In the genomic region with DNA sequence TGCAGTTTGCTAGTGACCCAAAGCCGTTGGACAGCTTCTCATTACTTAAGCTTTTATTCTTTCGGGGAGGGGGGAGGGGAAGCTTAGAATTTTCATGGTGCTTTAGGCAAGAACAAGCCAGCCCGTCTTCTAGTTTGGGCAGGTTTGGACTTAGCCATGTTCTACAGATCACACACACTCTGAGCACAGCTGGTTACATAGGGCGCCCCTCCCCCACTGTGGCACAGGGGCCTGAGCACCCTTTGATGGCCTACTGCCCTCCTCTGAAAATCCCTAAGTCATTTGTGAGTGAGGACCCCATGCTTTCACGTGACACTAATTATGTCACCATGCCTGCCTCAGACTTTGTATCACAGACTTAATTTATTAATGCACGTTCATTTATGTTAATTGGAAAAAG, we compare ENCODE assay signal across 15 mouse cellular contexts. TPM values are rescaled to one million over a fixed set of nuclear protein-coding genes. Genes with fewer than 3 reads are reported as not detected.
"Had no signal": no experiment of that assay in that cellular context is flagged by ENCODE, and none has a peak within 500 bp of the region (broad histone marks: within the 10 kb centered on the region; RNA-seq: fewer than 3 reads in every experiment).

No protein-coding gene starts in this region.

- H3K9ac ChIP-seq: limb, embryonic 12.5 days; liver, embryonic 13.5 days; liver, postnatal 0 days; neural tube, embryonic 15.5 days; stomach, embryonic 15.5 days had no signal

- H3K4me1 ChIP-seq: liver, embryonic 13.5 days; neural tube, embryonic 15.5 days; stomach, embryonic 15.5 days had no signal

- H3K4me3 ChIP-seq: layer of hippocampus, adult 2 months; limb, embryonic 12.5 days; liver, embryonic 13.5 days; myocyte; neural tube, embryonic 15.5 days; stomach, embryonic 15.5 days had no signal

- ATAC-seq: liver, postnatal 0 days had no signal

- H3K4me2 ChIP-seq: limb, embryonic 12.5 days; liver, embryonic 13.5 days; neural tube, embryonic 15.5 days; stomach, embryonic 15.5 days had no signal

- H3K36me3 ChIP-seq: limb, embryonic 12.5 days; liver, embryonic 13.5 days; neural tube, embryonic 15.5 days; stomach, embryonic 15.5 days had no signal

- H3K9me3 ChIP-seq: limb, embryonic 12.5 days; liver, embryonic 13.5 days; neural tube, embryonic 15.5 days; stomach, embryonic 15.5 days had no signal

- H3K27me3 ChIP-seq: liver, embryonic 13.5 days had no signal

- H3K27ac ChIP-seq: layer of hippocampus, adult 2 months; limb, embryonic 12.5 days; liver, embryonic 13.5 days; neural tube, embryonic 15.5 days; stomach, embryonic 15.5 days had no signal

- DNase-seq: kidney, adult 8-10 months; liver; liver, embryonic 13.5 days; liver, postnatal 0 days; midbrain, embryonic 14.5 days; right cerebral cortex, postnatal 14 days; thymus, adult 2 months; thymus, postnatal 25 days had no signal

RNA-seq across cellular contexts. Expression of a gene that starts 35.6 kb away (rescaled TPM):
- total RNA-seq: megakaryocyte-erythroid progenitor cell, adult 5-6 weeks had no signal
- polyA plus RNA-seq: liver, embryonic 13.5 days; liver, postnatal 0 days; testis, adult 2 months had no signal
